In the genomic region with DNA sequence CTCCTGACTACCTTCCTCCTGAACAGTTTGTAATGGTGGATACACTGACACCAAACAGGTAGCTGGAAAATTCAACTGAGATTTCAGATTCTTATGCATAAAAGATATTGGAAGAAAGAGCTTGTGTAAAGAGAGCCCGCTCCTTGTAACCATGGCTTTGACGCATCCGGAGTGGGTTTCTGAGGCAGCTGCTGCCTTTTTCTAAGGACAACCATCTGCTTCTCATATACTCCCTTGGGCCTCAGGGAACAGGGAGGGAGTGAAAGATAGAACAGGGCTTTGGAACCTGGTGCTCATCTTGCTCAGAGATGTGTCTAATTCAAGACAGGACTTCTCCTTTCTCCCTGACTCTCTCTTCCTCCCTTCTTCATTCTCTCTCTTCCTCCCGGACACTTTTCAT, we compare ENCODE assay signal across 25 mouse cellular contexts. TPM values are rescaled to one million over a fixed set of nuclear protein-coding genes. Genes with fewer than 3 reads are reported as not detected.
A peak's percentile ranks its signal among the peaks of the same experiment; 100 is the strongest.
DNase-seq lines count a peak whose midpoint lies in the region; ATAC-seq lines count a peak whose summit lies in the region.
"Had no signal": no experiment of that assay in that cellular context is flagged by ENCODE, and none has a peak within 500 bp of the region (broad histone marks: within the 10 kb centered on the region; RNA-seq: fewer than 3 reads in every experiment).

No protein-coding gene starts in this region.

- no peak overlapping the region for H3K9ac ChIP-seq in forebrain, embryonic 16.5 days (replicated peaks; ENCODE audit: low read depth, low read length)
- H3K9ac ChIP-seq: heart, embryonic 12.5 days; neural tube, embryonic 13.5 days had no signal

- WGBS in forebrain, embryonic 10.5 days: 77% methylated on average over 4 of the region's 4 CpGs
- 81% methylated on average over 4 of the region's 4 CpGs for WGBS in forebrain, embryonic 16.5 days
- WGBS in heart, embryonic 10.5 days: 82% methylated on average over 4 of the region's 4 CpGs

- no peaks in the 10 kb centered on the region for H3K9me3 ChIP-seq in forebrain, embryonic 10.5 days
- H3K9me3 ChIP-seq in forebrain, embryonic 16.5 days (ENCODE audit: control insufficient read depth, low read length): no peaks in the 10 kb centered on the region
- H3K9me3 ChIP-seq in heart, embryonic 10.5 days: no peaks in the 10 kb centered on the region
- H3K9me3 ChIP-seq: heart, embryonic 12.5 days; hindbrain, embryonic 10.5 days; neural tube, embryonic 13.5 days had no signal

- H3K27me3 ChIP-seq in forebrain, embryonic 10.5 days (ENCODE audit: poor library complexity, severe bottlenecking): no peaks in the 10 kb centered on the region
- no peaks in the 10 kb centered on the region for H3K27me3 ChIP-seq in forebrain, embryonic 16.5 days (replicated peaks; ENCODE audit: control insufficient read depth, insufficient read depth, low read length)
- H3K27me3 ChIP-seq in heart, embryonic 10.5 days (ENCODE audit: insufficient read depth, poor library complexity, severe bottlenecking): no peaks in the 10 kb centered on the region
- H3K27me3 ChIP-seq: heart, embryonic 12.5 days; neural tube, embryonic 13.5 days had no signal

- peaks cover 22% of the 10 kb centered on the region for H3K4me1 ChIP-seq in forebrain, embryonic 10.5 days
- H3K4me1 ChIP-seq in forebrain, embryonic 16.5 days (replicated peaks; ENCODE audit: control insufficient read depth, insufficient read depth, low read length): peaks cover 21% of the 10 kb centered on the region
- peaks cover under 1% of the 10 kb centered on the region; the same call in 1 of the 2 replicates for H3K4me1 ChIP-seq in heart, embryonic 10.5 days

- no peak overlapping the region for H3K4me3 ChIP-seq in forebrain, embryonic 10.5 days
- no peak overlapping the region for H3K4me3 ChIP-seq in forebrain, embryonic 16.5 days (replicated peaks; ENCODE audit: low read length)
- H3K4me3 ChIP-seq in heart, embryonic 10.5 days: no peak overlapping the region
- H3K4me3 ChIP-seq: heart, embryonic 12.5 days; hindbrain, embryonic 10.5 days; myocyte; neural tube, embryonic 13.5 days had no signal

- no peak for ATAC-seq in forebrain, embryonic 16.5 days
- ATAC-seq: CD4-positive, CD25-positive, alpha-beta regulatory T cell, adult 4 months; intestine, postnatal 0 days had no signal

- H3K36me3 ChIP-seq in forebrain, embryonic 10.5 days (replicated peaks): no peaks in the 10 kb centered on the region
- H3K36me3 ChIP-seq in forebrain, embryonic 16.5 days (ENCODE audit: control insufficient read depth, insufficient read depth): no peaks in the 10 kb centered on the region
- no peaks in the 10 kb centered on the region for H3K36me3 ChIP-seq in heart, embryonic 10.5 days
- H3K36me3 ChIP-seq: heart, embryonic 12.5 days; hindbrain, embryonic 10.5 days had no signal

- 0 out of 2 replicates have a peak overlapping the region, but pooled peaks have one; percentile 5 for H3K27ac ChIP-seq in forebrain, embryonic 10.5 days
- no peak overlapping the region for H3K27ac ChIP-seq in forebrain, embryonic 16.5 days (ENCODE audit: low read length)
- H3K27ac ChIP-seq in heart, embryonic 10.5 days: no peak overlapping the region
- H3K27ac ChIP-seq: hindbrain, embryonic 10.5 days; neural tube, embryonic 13.5 days had no signal

- no peak for DNase-seq in forebrain, embryonic 10.5 days (ENCODE audit: extremely low spot score, low spot score)
- peak; percentile 65 for DNase-seq in heart, embryonic 10.5 days (ENCODE audit: low spot score)
- DNase-seq in heart, adult 18-20 months: no peak
- peak; percentile 46 for DNase-seq in right cerebral cortex, adult 18-20 months
- no peak for DNase-seq in right cerebral cortex, postnatal 36 days (ENCODE audit: low spot score in 2 of 2)
- peak; percentile 30 for DNase-seq in skeletal muscle tissue, adult 2 months (ENCODE audit: low read depth, low spot score)
- no peak for DNase-seq in urinary bladder, postnatal 36 days (ENCODE audit: low spot score in 2 of 2)
- DNase-seq: adrenal gland, postnatal 14 days; cerebellum, adult 11 months; cerebellum, adult 9-11 months; heart, postnatal 10 days; kidney, postnatal 36 days; lung, postnatal 4 days; midbrain, embryonic 14.5 days; right cerebral cortex, postnatal 14 days; thymus, postnatal 14 days had no signal

- H3K4me2 ChIP-seq in forebrain, embryonic 16.5 days (ENCODE audit: low read length): no peak overlapping the region
- H3K4me2 ChIP-seq: heart, embryonic 12.5 days; neural tube, embryonic 13.5 days had no signal

RNA-seq across cellular contexts. Expression of a gene that starts 37.8 kb away (rescaled TPM):
- 40.3 and 47.6 TPM in 2 replicates for polyA plus RNA-seq in forebrain, embryonic 10.5 days (2016; fragmentation: Nextera tagmentation; extraction: Ambion mirVana)
- 255 and 277 TPM in 2 replicates for polyA plus RNA-seq in forebrain, embryonic 16.5 days (2015; fragmentation: Nextera tagmentation; extraction: Ambion mirVana)
- 4.8 and 7.9 TPM in 2 replicates for polyA plus RNA-seq in heart, embryonic 10.5 days (2016; fragmentation: Nextera tagmentation; extraction: Ambion mirVana)
- 1 to 10 TPM; 4.3 to 5.8 TPM for total RNA-seq in heart, adult 18-20 months (2021)
- total RNA-seq: megakaryocyte-erythroid progenitor cell, adult 5-6 weeks had no signal
- polyA plus RNA-seq: liver, adult 2 months had no signal

Comparison
In these comparisons a context has a peak if more than half of its experiments do, and no peak if none do; other contexts are left out.
1. DNase-seq: peak in heart, embryonic 10.5 days (single experiment), right cerebral cortex, adult 18-20 months (single experiment) and skeletal muscle tissue, adult 2 months (single experiment); none in forebrain, embryonic 10.5 days (single experiment), heart, adult 18-20 months (0 of 2), right cerebral cortex, postnatal 36 days (0 of 2) and urinary bladder, postnatal 36 days (0 of 2).